Mouse (Mus musculus): ENCODE results near the gene Atp2b2. TPM values are rescaled to one million over a fixed set of nuclear protein-coding genes. Genes with fewer than 3 reads are reported as not detected.

The Atp2b2 gene
- polyA plus RNA-seq, 1 experiment from 2014 or later = 0.09 TPM

- Histone ChIP-seq H3K36me3 (ENCODE audit: control insufficient read depth, insufficient read depth, low read length) (peaks cover 3% of the 10 kb centered on the region; the same call in 1 of the 2 replicates), H3K27ac (replicated peaks; ENCODE audit: low read depth, low read length) (no peak overlapping the region), H3K4me3 (ENCODE audit: low read depth, low read length) (no peak overlapping the region), H3K27me3 (ENCODE audit: control insufficient read depth, insufficient read depth, low read length) (no peaks in the 10 kb centered on the region), H3K9ac (ENCODE audit: low read length) (no peak overlapping the region), H3K4me2 (ENCODE audit: low read depth, severe bottlenecking) (no peak overlapping the region), H3K9me3 (ENCODE audit: control insufficient read depth, low read length) (no peaks in the 10 kb centered on the region), H3K4me1 (ENCODE audit: control insufficient read depth, insufficient read depth, low read length) (peaks cover 19% of the 10 kb centered on the region)
- DNase-seq (ENCODE audit: low spot score) (no peak), ATAC-seq (ENCODE audit: insufficient number of reproducible peaks, low FRiP score, low TSS enrichment, low read depth) (no peak)
- WGBS = 30% methylated on average over 1 of the region's 1 CpGs
These were observed 347.2 kb downstream of the Atp2b2 start for GRCm38 (mm10) chr6:113695203-113695602.

Small RNA genes within 50 kb of the gene (microRNA-seq; reads per million reads assigned to microRNA genes)
- not detected for gene Mir7042

Other genes with a start within 250 kb of the Atp2b2 start
- gene Slc6a11, start 88.6 kb upstream of the Atp2b2 start, polyA plus RNA-seq (2014; fragmentation: Nextera tagmentation; extraction: Ambion mirVana) = 0.08 TPM in 1 of 2 replicates, not detected in the other
- gene Slc6a1, start 240.0 kb upstream of the Atp2b2 start, polyA plus RNA-seq (2014; fragmentation: Nextera tagmentation; extraction: Ambion mirVana) = 0.03 TPM in 1 of 2 replicates, not detected in the other

Data from limb, embryonic 11.5 days (tissue).